Mouse (Mus musculus) gastrocnemius, adult 2 months (tissue): ENCODE measurements around the gene Etv6. TPM values are rescaled to one million over a fixed set of nuclear protein-coding genes. Genes with fewer than 3 reads are reported as not detected.
"Not testable (repeated sequence)": the region's sequence is repeated elsewhere in the genome, so short reads cannot be mapped to it uniquely, and the experiment has no call there.

Source experiments
- DNase-seq: peaks from one replicate; pipeline ENCODE4 v3.0.0; 2022
- H3K27ac ChIP-seq: fragments of 200-600 bp; 2 replicates; pipeline ENCODE4 v1.8.1; 2022; ENCODE audit warnings: mild to moderate bottlenecking
- H3K4me3 ChIP-seq: fragments of 200-600 bp; 2 replicates; pipeline ENCODE4 v1.8.1; 2022; ENCODE audit warnings: mild to moderate bottlenecking, moderate library complexity
- CTCF ChIP-seq: fragments of 200-600 bp; IDR thresholded peaks from 2 replicates; pipeline ENCODE4 v1.8.1; 2022; ENCODE audit warnings: antibody characterized with exemption, mild to moderate bottlenecking, moderate library complexity
- intact Hi-C: fragments of 180-260 bp; cut with DNase I; formaldehyde crosslinking; loops from one replicate; pipeline ENCODE4 v1.15.1; 2025
- long read RNA-seq, 2 experiments: library from polyadenylated mRNA; stranded (forward); transcript quantifications; one replicate each; pipeline ENCODE4 v2.0.0; 2021
- total RNA-seq, 2 experiments: library from RNA; stranded (reverse); gene quantifications; 2 replicates each; pipeline ENCODE4 v1.2.3; 2021

Etv6 gene
- 10 to 100 TPM in 1 of 2 experiments, 1 to 10 TPM in 1; 6.7 to 10.8 TPM for total RNA-seq
- long read RNA-seq, experiment 1, full-length matches to known transcripts, result 3 of 8 reads
- long read RNA-seq, experiment 1, partial matches to known transcripts, result 3 of 8 reads
- long read RNA-seq, experiment 1, other reads (novel, unspliced or antisense), result 2 of 8 reads
- long read RNA-seq, experiment 2, full-length matches to known transcripts, result 3 of 4 reads
- long read RNA-seq, experiment 2, partial matches to known transcripts, result 1 of 4 reads
- long read RNA-seq, experiment 2, other reads (novel, unspliced or antisense), result 0 of 4 reads

DNA sequence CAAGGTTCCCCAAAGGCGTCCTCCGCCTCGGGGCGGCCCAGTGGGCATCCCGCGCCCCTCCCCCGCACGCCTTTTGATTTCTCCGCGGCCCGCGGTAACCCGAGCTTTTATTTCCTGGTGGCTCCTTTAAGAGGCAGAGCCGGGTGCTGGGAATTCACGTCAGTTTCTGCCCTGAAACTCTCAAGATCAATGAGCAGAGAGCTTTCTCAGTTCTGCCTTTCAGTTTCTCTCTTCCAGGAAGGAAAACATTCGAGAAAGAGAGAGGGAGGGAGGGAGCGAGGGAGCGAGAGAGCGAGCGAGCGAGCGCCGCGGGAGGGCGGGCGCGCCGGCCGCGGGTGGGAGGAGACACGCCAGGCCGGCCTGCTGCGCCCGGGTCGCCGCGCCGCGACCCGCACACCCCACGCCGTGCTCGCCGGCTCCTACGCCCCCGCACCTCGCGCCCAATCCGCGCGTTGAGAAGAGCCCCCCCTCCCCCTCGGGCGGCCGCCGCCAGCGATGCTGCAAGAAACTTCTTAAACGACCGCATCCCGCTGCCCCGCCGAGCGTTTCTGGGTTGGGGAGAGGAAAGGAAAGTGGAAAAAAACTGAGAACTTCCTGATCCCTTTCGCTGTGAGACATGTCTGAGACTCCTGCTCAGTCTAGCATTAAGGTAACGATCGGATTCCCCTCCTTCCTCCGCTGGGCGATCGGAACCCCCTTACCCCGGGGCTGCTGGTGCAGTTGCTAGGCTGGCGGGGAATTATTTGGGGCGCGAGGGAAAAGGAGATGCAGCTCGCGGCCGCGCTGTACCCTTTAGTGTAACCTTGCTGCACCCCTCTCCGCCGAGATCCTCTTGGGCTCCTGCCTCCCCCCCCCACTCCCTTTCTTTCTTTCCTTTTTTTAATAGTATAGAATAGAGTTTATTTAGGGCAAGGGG, at the start of gene Etv6:
Gene Etv6 (plus strand): TSS at position 211 of the 916 bp plus-strand sequence.
- Histone ChIP-seq H3K4me3 (peak within 1 kb of the TSS; percentile 90), H3K27ac (peak within 1 kb of the TSS; percentile 100)
- no peak for TF ChIP-seq CTCF
- intact Hi-C loops, result loop anchor here (5.0 to 10.0 kb wide), 4 partner anchors 47 to 209 kb away; no protein-coding TSS in a partner anchor
- DNase-seq, result peak; percentile 86

DNA sequence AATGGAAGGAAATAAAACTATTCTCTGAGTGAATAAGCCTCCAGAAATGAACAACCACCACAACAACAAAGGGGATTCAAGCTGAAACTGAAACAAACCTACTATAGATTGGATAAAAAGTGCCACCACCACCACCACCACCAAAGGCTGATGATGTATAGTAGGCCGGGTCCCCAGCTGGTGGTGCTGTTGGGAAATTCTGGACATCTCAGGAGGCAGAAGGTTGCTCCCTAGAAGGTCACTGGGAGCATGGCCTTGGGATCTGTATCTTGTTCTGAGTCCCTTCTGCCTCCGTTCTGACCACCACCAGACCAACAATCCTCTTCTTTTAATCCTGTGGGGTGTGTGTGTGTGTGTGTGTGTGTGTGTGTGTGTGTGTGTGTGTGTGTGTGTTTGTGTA, 49.3 kb upstream of the Etv6 start:
- intact Hi-C loops, result no loop called here
- TF ChIP-seq CTCF, result peak; percentile 38; the same call in 1 of the 2 replicates
- Histone ChIP-seq H3K4me3 (no peak overlapping the region), H3K27ac (no peak overlapping the region)
- peak; percentile 31 for DNase-seq

DNA sequence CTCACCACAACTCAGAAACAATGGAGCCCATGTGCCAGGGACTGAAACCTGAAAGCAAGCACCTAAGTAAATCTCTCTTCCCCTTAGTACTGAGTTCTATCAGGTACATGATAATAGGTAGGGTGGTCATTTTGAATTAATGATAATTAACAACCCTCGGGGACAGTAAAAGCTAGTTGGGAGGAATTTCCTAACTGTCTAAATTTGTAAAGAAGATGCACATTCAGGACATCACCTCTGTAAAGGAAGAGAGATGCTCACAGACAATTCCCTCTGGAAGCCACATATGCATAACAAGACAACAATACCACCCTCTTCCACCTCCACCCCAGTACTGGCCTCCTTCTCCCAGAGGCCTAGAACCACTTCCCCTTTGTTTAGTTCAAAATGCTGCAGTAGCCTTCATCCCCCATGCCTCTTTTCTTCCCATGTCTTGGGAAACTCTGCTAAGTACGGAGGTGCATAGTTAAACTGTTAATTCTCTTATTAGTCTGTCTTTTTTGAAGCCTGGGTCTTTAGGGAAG, 48.4 kb upstream of the Etv6 start:
- H3K4me3 ChIP-seq, result no peak overlapping the region
- no peak for TF ChIP-seq CTCF
- DNase-seq, result no peak
- H3K27ac ChIP-seq, result no peak overlapping the region
- intact Hi-C loops, result no loop called here

- no peak for TF ChIP-seq CTCF
- no peak for DNase-seq
- intact Hi-C loops, result no loop called here
- Histone ChIP-seq H3K4me3 (no peak overlapping the region), H3K27ac (no peak overlapping the region)
Measured at GRCm38 (mm10) chr6:133988011-133988410, 47.5 kb upstream of the Etv6 start.

GRCm38 (mm10) chr6:133997461-133997860, 38.0 kb upstream of the Etv6 start:
- no peak for DNase-seq
- Histone ChIP-seq H3K4me3 (no peak overlapping the region), H3K27ac (no peak overlapping the region)
- TF ChIP-seq CTCF, result no peak
- intact Hi-C loops, result no loop called here

- no peak overlapping the region for H3K27ac ChIP-seq
- no peak for TF ChIP-seq CTCF
- intact Hi-C loops, result no loop called here
- no peak overlapping the region for H3K4me3 ChIP-seq
- no peak for DNase-seq
Measured at GRCm38 (mm10) chr6:133997935-133998334, 37.6 kb upstream of the Etv6 start.

DNA sequence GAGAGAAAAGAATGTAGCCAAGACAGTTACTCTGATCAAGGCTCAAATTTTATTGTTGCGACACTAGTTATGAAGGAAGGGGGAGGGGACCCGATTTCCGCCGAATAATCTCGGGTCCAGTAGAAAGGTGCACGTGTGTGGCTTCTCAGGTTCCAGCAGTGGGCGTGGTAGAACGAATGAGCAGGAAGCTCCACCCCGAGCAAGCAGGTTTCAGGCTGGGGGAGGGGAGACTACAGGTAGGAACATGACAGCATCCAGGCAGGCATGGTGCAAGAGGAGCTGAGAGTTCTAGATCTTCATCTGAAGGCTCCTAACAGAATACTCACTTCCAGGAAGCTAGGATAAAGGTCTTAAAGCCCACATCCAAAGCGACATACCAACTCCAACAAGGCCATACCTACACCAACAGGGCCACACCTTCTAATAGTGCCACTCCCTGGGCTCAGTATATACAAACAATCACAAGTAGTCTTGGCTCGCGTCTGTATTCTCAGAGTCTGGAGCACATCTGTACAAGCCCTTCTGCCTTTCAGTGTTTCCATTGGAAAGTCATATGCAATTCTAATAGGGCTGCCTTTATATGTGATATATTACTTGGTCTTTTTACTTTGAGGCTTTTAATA, 20.9 kb upstream of the Etv6 start:
- intact Hi-C loops, DNase-seq, H3K27ac ChIP-seq, H3K4me3 ChIP-seq: not testable (repeated sequence)

DNA sequence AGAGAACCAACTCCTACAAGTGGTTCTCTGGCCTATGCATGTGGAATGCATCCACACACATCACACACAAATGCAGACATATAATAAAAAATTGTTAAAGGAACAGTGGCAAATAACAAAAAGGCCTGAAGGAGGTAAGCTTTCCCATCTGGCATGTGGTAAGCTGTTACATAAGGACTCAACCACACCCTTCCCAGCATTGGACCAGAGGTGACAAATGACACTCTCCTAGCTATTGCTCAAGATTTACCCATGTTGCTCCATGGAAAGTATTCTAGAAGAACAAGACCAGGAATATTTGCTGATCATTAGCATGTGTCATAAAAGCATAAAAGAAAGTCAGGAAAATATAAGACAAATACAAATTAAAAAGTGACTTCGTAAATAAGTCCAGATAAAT, 16.7 kb upstream of the Etv6 start:
- intact Hi-C loops, result no loop called here
- no peak overlapping the region for H3K27ac ChIP-seq
- TF ChIP-seq CTCF, result no peak
- H3K4me3 ChIP-seq, result no peak overlapping the region
- no peak for DNase-seq

DNA sequence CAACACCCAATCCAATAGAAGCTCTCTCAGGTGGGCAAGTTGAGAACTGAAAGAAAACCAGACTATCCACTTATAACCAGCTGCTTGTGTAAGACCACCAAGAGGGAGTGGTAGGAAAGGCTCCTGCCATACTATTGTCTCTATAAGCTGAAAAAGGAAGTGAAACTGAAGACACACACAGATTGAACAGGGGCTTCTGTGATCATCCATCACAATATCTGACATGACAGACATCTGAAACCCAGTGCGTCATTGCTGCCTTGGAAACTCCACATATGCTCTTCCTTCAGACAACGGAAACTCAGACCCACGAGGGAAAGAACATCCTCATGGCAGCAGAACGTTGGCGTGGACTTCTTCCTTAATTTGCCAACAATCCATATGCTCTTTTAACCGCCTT, 14.7 kb upstream of the Etv6 start:
- DNase-seq, result no peak
- intact Hi-C loops, result no loop called here
- Histone ChIP-seq H3K27ac (no peak overlapping the region), H3K4me3 (no peak overlapping the region)
- TF ChIP-seq CTCF, result no peak

- no peak for DNase-seq
- Histone ChIP-seq H3K4me3 (no peak overlapping the region), H3K27ac (no peak overlapping the region)
- no peak for TF ChIP-seq CTCF
- intact Hi-C loops, result no loop called here
Measured at GRCm38 (mm10) chr6:134026264-134026663, 9.2 kb upstream of the Etv6 start.

GRCm38 (mm10) chr6:134027022-134027421, 8.5 kb upstream of the Etv6 start:
- TF ChIP-seq CTCF, result no peak
- intact Hi-C loops, result no loop called here

DNA sequence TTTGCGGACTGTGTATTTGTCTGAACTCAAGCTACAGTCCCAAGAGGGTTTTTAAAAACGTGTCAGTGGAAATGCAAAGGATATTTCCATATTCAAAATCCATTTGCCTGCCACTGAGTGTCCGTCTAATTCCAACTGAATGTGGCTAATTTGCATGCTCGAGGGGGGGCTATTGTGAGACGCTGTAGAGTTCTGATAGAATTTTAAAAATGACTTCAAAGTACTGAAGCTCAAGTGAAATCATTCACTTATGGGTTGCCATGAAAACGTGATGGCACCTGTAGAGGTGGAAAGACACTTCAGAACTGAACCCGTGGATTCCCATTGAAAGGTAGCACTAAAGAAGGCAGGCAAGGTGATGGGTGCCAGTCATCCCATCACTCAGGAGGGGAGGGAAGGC, 3.0 kb upstream of the Etv6 start:
- H3K4me3 ChIP-seq, result no peak overlapping the region
- no peak overlapping the region for H3K27ac ChIP-seq
- TF ChIP-seq CTCF, result no peak
- intact Hi-C loops, result loop anchor here (5.0 to 10.0 kb wide), 3 partner anchors 70 to 212 kb away; no protein-coding TSS in a partner anchor
- no peak for DNase-seq

More at GRCm38 (mm10) chr6:134027022-134027421, 8.5 kb upstream of the Etv6 start:
- Histone ChIP-seq H3K27ac (no peak overlapping the region), H3K4me3 (no peak overlapping the region)
- DNase-seq, result no peak
